Mouse (Mus musculus) MEL (cell line): ENCODE results near the gene Appbp2. TPM values are rescaled to one million over a fixed set of nuclear protein-coding genes. Genes with fewer than 3 reads are reported as not detected.

Experiments used
- DNase-seq: peaks from one replicate; pipeline ENCODE4 v3.0.0; 2011; ENCODE audit warnings: low read depth, low spot score
- H3K27ac ChIP-seq: 2 replicates; pipeline ENCODE4 v1.5.1; 2012; ENCODE audit warnings: low read depth, mild to moderate bottlenecking, control low read depth, low read length, moderate library complexity; ENCODE audit not compliant: control insufficient read depth
- H3K27me3 ChIP-seq, 2 experiments: fragments of 150-350 bp in 1 of 2; sonication (generic) in 1 of 2; 2 replicates each; pipeline ENCODE4 v1.6.1; 2012; ENCODE audit warnings: low read length in 2 of 2, mild to moderate bottlenecking in 2 of 2, improper control_type of control experiment in 1 of 2, moderate library complexity in 1 of 2; ENCODE audit not compliant: insufficient read depth in 2 of 2, control insufficient read depth in 1 of 2
- H3K36me3 ChIP-seq, 2 experiments: 2 replicates each; pipeline ENCODE4 v1.6.1; 2012 to 2014; ENCODE audit warnings: low read length in 2 of 2, improper control_type of control experiment in 1 of 2, inconsistent platforms in 1 of 2, mild to moderate bottlenecking in 1 of 2; ENCODE audit not compliant: insufficient read depth in 2 of 2, control insufficient read depth in 1 of 2
- H3K4me1 ChIP-seq, 2 experiments: fragments of 150-350 bp in 1 of 2; sonication (generic) in 1 of 2; 2 replicates each; pipeline ENCODE4 v1.6.1; 2012; ENCODE audit warnings: low read length in 2 of 2, improper control_type of control experiment in 1 of 2, mild to moderate bottlenecking in 1 of 2; ENCODE audit not compliant: insufficient read depth in 2 of 2, control insufficient read depth in 1 of 2
- H3K4me3 ChIP-seq, 2 experiments: fragments of 150-350 bp in 1 of 2; sonication (generic) in 1 of 2; 2 replicates each; pipeline ENCODE4 v1.5.1; 2012; ENCODE audit warnings: low read depth in 2 of 2, low read length in 2 of 2, mild to moderate bottlenecking in 2 of 2, moderate library complexity in 2 of 2, control low read depth in 1 of 2, improper control_type of control experiment in 1 of 2; ENCODE audit not compliant: control insufficient read depth in 1 of 2, insufficient read depth in 1 of 2
- H3K79me2 ChIP-seq: 2 replicates; pipeline ENCODE4 v1.6.1; 2012; ENCODE audit warnings: mild to moderate bottlenecking, low read length, moderate library complexity; ENCODE audit not compliant: control insufficient read depth, poor library complexity, insufficient read depth
- H3K9ac ChIP-seq: 2 replicates; pipeline ENCODE4 v1.6.1; 2012; ENCODE audit warnings: low read depth, mild to moderate bottlenecking, control low read depth, low read length, moderate library complexity; ENCODE audit not compliant: control insufficient read depth, poor library complexity, severe bottlenecking
- H3K9me3 ChIP-seq: fragments of 150-350 bp; sonication (generic); replicated peaks from 2 replicates; pipeline ENCODE4 v1.6.1; 2012; ENCODE audit warnings: mild to moderate bottlenecking, low read length, improper control_type of control experiment, moderate library complexity; ENCODE audit not compliant: insufficient read depth
- CHD2 ChIP-seq: IDR thresholded peaks from 2 replicates; pipeline ENCODE4 v1.6.1; 2011; ENCODE audit warnings: low read length, improper control_type of control experiment
- EP300 ChIP-seq, 2 experiments: IDR thresholded peaks; 2 replicates each; pipeline ENCODE4 v1.6.1; 2011; ENCODE audit warnings: improper control_type of control experiment in 2 of 2, low read length in 2 of 2, low read depth in 1 of 2, mild to moderate bottlenecking in 1 of 2
- GATA1 ChIP-seq: IDR thresholded peaks from 2 replicates; pipeline ENCODE4 v1.6.1; 2011; ENCODE audit warnings: low read depth, low read length, improper control_type of control experiment
- NRF1 ChIP-seq: IDR thresholded peaks from 2 replicates; pipeline ENCODE4 v1.6.1; 2014; ENCODE audit warnings: low read depth, mild to moderate bottlenecking, inconsistent platforms, low read length, improper control_type of control experiment, moderate library complexity; ENCODE audit not compliant: poor library complexity, insufficient read depth, severe bottlenecking
- RAD21 ChIP-seq: IDR thresholded peaks from 2 replicates; pipeline ENCODE4 v1.6.1; 2011; ENCODE audit warnings: mild to moderate bottlenecking, low read depth, low read length, improper control_type of control experiment
- RCOR1 ChIP-seq: IDR thresholded peaks from 2 replicates; pipeline ENCODE4 v1.6.1; 2012; ENCODE audit warnings: low read depth, mild to moderate bottlenecking, inconsistent platforms, low read length, improper control_type of control experiment
- SIN3A ChIP-seq: IDR thresholded peaks from 2 replicates; pipeline ENCODE4 v1.6.1; 2012; ENCODE audit warnings: low read length, improper control_type of control experiment, inconsistent platforms
- TAL1 ChIP-seq: IDR thresholded peaks from 2 replicates; pipeline ENCODE4 v1.6.1; 2012; ENCODE audit warnings: mild to moderate bottlenecking, inconsistent platforms, low read length, moderate library complexity, mixed read lengths
- UBTF ChIP-seq: IDR thresholded peaks from 2 replicates; pipeline ENCODE4 v1.6.1; 2012; ENCODE audit warnings: low read depth, mild to moderate bottlenecking, inconsistent platforms, low read length, improper control_type of control experiment, moderate library complexity, borderline replicate concordance; ENCODE audit not compliant: insufficient read depth
- USF2 ChIP-seq, 2 experiments: IDR thresholded peaks; 2 replicates each; pipeline ENCODE4 v1.6.1; 2011 to 2012; ENCODE audit warnings: improper control_type of control experiment in 2 of 2, low read length in 2 of 2, borderline replicate concordance in 1 of 2, inconsistent platforms in 1 of 2, low read depth in 1 of 2, mild to moderate bottlenecking in 1 of 2; ENCODE audit not compliant: insufficient read depth in 1 of 2
- ZC3H11A ChIP-seq: IDR thresholded peaks from 2 replicates; pipeline ENCODE4 v1.6.1; 2012; ENCODE audit warnings: low read depth, mild to moderate bottlenecking, inconsistent platforms, low read length, improper control_type of control experiment
- ZKSCAN1 ChIP-seq: IDR thresholded peaks from 2 replicates; pipeline ENCODE4 v1.6.1; 2012; ENCODE audit warnings: low read depth, mild to moderate bottlenecking, inconsistent platforms, low read length, improper control_type of control experiment, moderate library complexity
- polyA plus RNA-seq, 2 experiments: library from polyadenylated mRNA; stranded (reverse) in 1 of 2; unstranded in 1 of 2; fragments of >175 nt in 1 of 2; fragments of >200 nt in 1 of 2; gene quantifications; 2 replicates each; pipeline versions ENCODE4 v1.2.1 to v1.2.4; 2012; ENCODE audit warnings: low replicate concordance in 2 of 2, low read depth in 1 of 2; ENCODE audit not compliant: insufficient read length in 2 of 2, insufficient read depth in 1 of 2, missing spikeins in 1 of 2
- total RNA-seq: library from RNA; depleted of rRNA; stranded (reverse); fragments of 300-350 nt; gene quantifications from 2 replicates; pipeline ENCODE4 v1.2.3, GENCODE M21; 2012

Gene Appbp2
- total and polyA plus RNA-seq, 3 experiments = 25.5 to 157 (median 34.4) TPM

GRCm38 (mm10) chr11:85249338-85249737 lies 14.4 kb upstream of the Appbp2 start:
- H3K9ac ChIP-seq = no peak overlapping the region
- H3K4me1 ChIP-seq = peaks cover 0 to 16% of the 10 kb centered on the region in 2 experiments; a peak in 2 of 4 replicates
- TF ChIP-seq RAD21 (no peak), TAL1 (no peak), SIN3A (no peak), RCOR1 (no peak)
- no peaks in the 10 kb centered on the region for H3K79me2 ChIP-seq
- H3K9me3 ChIP-seq = no peaks in the 10 kb centered on the region
- H3K36me3 ChIP-seq = peaks cover 0 to 13% of the 10 kb centered on the region in 2 experiments; a peak in 2 of 4 replicates
- DNase-seq = no peak
- H3K27me3 ChIP-seq = no peaks in the 10 kb centered on the region
- no peak overlapping the region for H3K4me3 ChIP-seq
- no peak overlapping the region for H3K27ac ChIP-seq

GRCm38 (mm10) chr11:85248151-85248550 lies 13.2 kb upstream of the Appbp2 start:
- H3K9ac ChIP-seq = no peak overlapping the region
- DNase-seq = no peak
- H3K4me3 ChIP-seq = no peak overlapping the region
- H3K36me3 ChIP-seq = peaks cover 0 to 13% of the 10 kb centered on the region in 2 experiments; a peak in 2 of 4 replicates
- H3K27me3 ChIP-seq = no peaks in the 10 kb centered on the region
- no peaks in the 10 kb centered on the region for H3K9me3 ChIP-seq
- no peak overlapping the region for H3K27ac ChIP-seq
- TF ChIP-seq EP300 (IDR thresholded peaks at IDR 0.05; ENCODE audit: low read depth in 1 of 2, low read length in 2 of 2) = no peak
- no peak for TF ChIP-seq ZC3H11A
- TF ChIP-seq GATA1 = no peak
- no peak for TF ChIP-seq UBTF
- TF ChIP-seq NRF1 = no peak
- TF ChIP-seq CHD2 = no peak
- TF ChIP-seq USF2 (IDR thresholded peaks at IDR 0.05; ENCODE audit: borderline replicate concordance in 1 of 2, insufficient read depth in 1 of 2, low read depth in 1 of 2, low read length in 2 of 2) = no peak
- no peaks in the 10 kb centered on the region for H3K79me2 ChIP-seq
- H3K4me1 ChIP-seq = peaks cover 0 to 16% of the 10 kb centered on the region in 2 experiments; a peak in 2 of 4 replicates

- no peaks in the 10 kb centered on the region for H3K79me2 ChIP-seq
- no peak overlapping the region for H3K27ac ChIP-seq
- H3K4me1 ChIP-seq = no peaks in the 10 kb centered on the region
- no peak overlapping the region for H3K4me3 ChIP-seq
- no peaks in the 10 kb centered on the region for H3K9me3 ChIP-seq
- no peak for DNase-seq
- no peak for TF ChIP-seq RCOR1
- TF ChIP-seq ZKSCAN1 = no peak
- no peaks in the 10 kb centered on the region for H3K27me3 ChIP-seq
- no peaks in the 10 kb centered on the region for H3K36me3 ChIP-seq
- H3K9ac ChIP-seq = no peak overlapping the region
These were observed 6.3 kb upstream of the Appbp2 start for GRCm38 (mm10) chr11:85241226-85241625.
